Mouse (Mus musculus): ENCODE measurements around the gene 2010111I01Rik.

GRCm38 (mm10) chr13:62922645-62923044 lies 42.0 kb upstream of the 2010111I01Rik start:
- TF ChIP-seq CTCF (IDR thresholded peaks at IDR 0.05; ENCODE audit: low read depth, low read length) = no peak
- no peak for TF ChIP-seq POLR2A (IDR thresholded peaks at IDR 0.05; ENCODE audit: borderline replicate concordance, low read depth, low read length)

Measured in bone marrow macrophage, adult 2 months (primary cell).